Mouse (Mus musculus): Measurements from ENCODE around the gene Fiz1. TPM values are rescaled to one million over a fixed set of nuclear protein-coding genes. Genes with fewer than 3 reads are reported as not detected.

The Fiz1 gene
- polyA plus RNA-seq, 1 experiment: 22.2 TPM

DNA sequence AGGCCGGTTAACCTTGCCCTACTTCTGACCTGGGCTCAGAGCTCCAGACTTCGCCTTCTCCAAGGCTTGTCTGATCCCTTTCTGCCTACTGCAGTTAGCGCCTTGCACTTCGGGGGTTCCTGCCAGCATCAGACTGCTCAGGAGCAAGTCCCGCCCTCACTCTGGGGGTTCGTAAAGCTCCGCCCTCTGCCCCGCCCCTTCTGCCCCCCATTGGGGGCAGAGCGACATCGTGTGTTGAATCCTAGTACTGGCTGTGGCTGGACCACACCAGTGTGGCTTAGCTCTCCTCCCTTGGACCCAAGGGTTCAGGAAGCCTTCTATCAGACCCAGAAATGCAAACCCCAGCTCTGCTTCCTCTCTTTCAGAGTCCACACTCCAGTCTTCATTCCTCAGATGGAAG is 50.2 kb downstream of the Fiz1 start, which contains the start of gene Sbk2:
Gene Sbk2, minus strand, starts transcription at position 135 of the 400 bp plus-strand sequence.
- DNase-seq (ENCODE audit: low read depth, low spot score): no peak
- WGBS: 2% methylated on average over 10 of the region's 10 CpGs

DNA sequence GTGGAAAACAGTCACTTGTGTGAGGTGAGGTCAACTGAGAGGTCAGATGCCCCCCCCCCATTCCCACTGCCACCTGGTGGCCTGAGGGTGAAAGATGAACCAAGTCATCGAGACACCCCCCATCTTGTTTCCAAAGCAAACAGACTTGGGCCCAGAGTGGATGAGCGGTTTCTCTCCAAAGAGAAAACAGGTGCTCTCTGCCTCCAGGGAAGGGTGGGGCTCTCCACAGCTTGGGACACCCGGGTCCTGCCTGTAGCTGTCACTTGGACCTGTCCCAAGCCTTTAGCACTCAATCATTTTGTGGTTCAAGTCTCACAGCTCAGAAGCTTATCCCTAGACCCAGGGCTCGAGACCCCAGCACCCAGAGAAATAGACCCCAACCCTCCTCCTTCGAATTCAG is 51.0 kb downstream of the Fiz1 start:
- DNase-seq (ENCODE audit: low read depth, low spot score): no peak
- WGBS: 42% methylated on average over 5 of the region's 5 CpGs

DNA sequence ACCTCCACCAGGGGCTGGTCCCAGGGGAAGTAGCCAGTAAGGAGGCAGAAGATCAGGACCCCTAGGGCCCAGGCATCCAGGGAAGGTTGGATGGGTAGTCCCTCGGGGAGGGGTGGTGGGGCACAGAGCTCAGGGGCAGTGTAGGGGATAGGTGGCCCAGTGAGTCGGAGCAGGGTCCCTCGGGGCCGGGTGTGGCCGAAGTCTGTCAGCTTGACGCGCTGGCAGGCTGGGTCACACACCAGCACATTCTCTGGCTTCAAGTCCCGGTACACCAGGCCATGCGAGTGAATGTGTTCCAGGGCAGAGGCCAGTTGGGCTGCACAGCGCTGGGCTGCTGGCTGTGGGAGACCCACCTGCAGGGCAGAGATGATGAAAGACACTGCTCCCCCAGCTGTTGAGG is 57.1 kb downstream of the Fiz1 start:
- WGBS: 87% methylated on average over 10 of the region's 10 CpGs
- DNase-seq (ENCODE audit: low read depth, low spot score): no peak

Other genes starting within 250 kb of the Fiz1 start
- gene Fam71e2, start 243.4 kb downstream of the Fiz1 start, polyA plus RNA-seq (2012; rRNA removed): not detected in 2 replicates
- gene Il11, start 231.8 kb downstream of the Fiz1 start, polyA plus RNA-seq (2012; rRNA removed): 0.11 and 0.81 TPM in 2 replicates
- gene Tmem190, start 231.8 kb downstream of the Fiz1 start, polyA plus RNA-seq (2012; rRNA removed): not detected in 2 replicates
- 81.4 and 90.8 TPM in 2 replicates for gene Tmem238, start 225.0 kb downstream of the Fiz1 start, polyA plus RNA-seq (2012; rRNA removed)
- 510 and 604 TPM in 2 replicates for gene Rpl28, start 221.8 kb downstream of the Fiz1 start, polyA plus RNA-seq (2012; rRNA removed)
- gene Ube2s, start 202.1 kb downstream of the Fiz1 start, polyA plus RNA-seq (2012; rRNA removed): 348 and 501 TPM in 2 replicates
- 0.78 and 0.86 TPM in 2 replicates for gene Shisa7, start 170.0 kb downstream of the Fiz1 start, polyA plus RNA-seq (2012; rRNA removed)
- gene Isoc2b, start 144.4 kb downstream of the Fiz1 start, polyA plus RNA-seq (2012; rRNA removed): 20.4 and 27.2 TPM in 2 replicates
- gene Isoc2a, start 137.5 kb downstream of the Fiz1 start, polyA plus RNA-seq (2012; rRNA removed): 14.7 and 16.2 TPM in 2 replicates
- not detected in 2 replicates for gene Gm36210, start 108.2 kb downstream of the Fiz1 start, polyA plus RNA-seq (2012; rRNA removed)
- gene Zfp628, start 99.5 kb downstream of the Fiz1 start, polyA plus RNA-seq (2012; rRNA removed): 12.7 and 14.6 TPM in 2 replicates
- 4.3 and 7.1 TPM in 2 replicates for gene Nat14, start 92.7 kb downstream of the Fiz1 start, polyA plus RNA-seq (2012; rRNA removed)
- gene Ssc5d, start 88.9 kb downstream of the Fiz1 start, polyA plus RNA-seq (2012; rRNA removed): 2.9 and 3.6 TPM in 2 replicates
- 0.06 and 0.18 TPM in 2 replicates for gene Sbk2, start 50.3 kb downstream of the Fiz1 start, polyA plus RNA-seq (2012; rRNA removed)
- gene Sbk3, start 43.5 kb downstream of the Fiz1 start, polyA plus RNA-seq (2012; rRNA removed): not detected in 2 replicates
- 30.6 and 33.2 TPM in 2 replicates for gene Zfp579, start 18.5 kb downstream of the Fiz1 start, polyA plus RNA-seq (2012; rRNA removed)
- gene Zfp524, start 282 bp downstream of the Fiz1 start, polyA plus RNA-seq (2012; rRNA removed): 39.4 and 44.3 TPM in 2 replicates
- gene Gm44973, start 799 bp upstream of the Fiz1 start, polyA plus RNA-seq (2012; rRNA removed): 0.37 TPM in 1 of 2 replicates, not detected in the other
- gene Zfp865, start 5.7 kb upstream of the Fiz1 start, polyA plus RNA-seq (2012; rRNA removed): 14.2 and 20.5 TPM in 2 replicates
- gene Ccdc106, start 5.9 kb upstream of the Fiz1 start, polyA plus RNA-seq (2012; rRNA removed): 1.4 and 1.8 TPM in 2 replicates
- not detected in 2 replicates for gene 4632433K11Rik, start 19.4 kb upstream of the Fiz1 start, polyA plus RNA-seq (2012; rRNA removed)
- gene Zfp784, start 23.7 kb upstream of the Fiz1 start, polyA plus RNA-seq (2012; rRNA removed): 6.8 and 7.0 TPM in 2 replicates
- gene Zfp580, start 36.8 kb upstream of the Fiz1 start, polyA plus RNA-seq (2012; rRNA removed): 5.2 and 6.3 TPM in 2 replicates
- gene U2af2, start 47.4 kb upstream of the Fiz1 start, polyA plus RNA-seq (2012; rRNA removed): 150 and 173 TPM in 2 replicates
- 238 and 291 TPM in 2 replicates for gene Epn1, start 65.5 kb upstream of the Fiz1 start, polyA plus RNA-seq (2012; rRNA removed)
- not detected in 2 replicates for gene Rfpl4, start 102.3 kb upstream of the Fiz1 start, polyA plus RNA-seq (2012; rRNA removed)
- gene Rasl2-9, start 111.3 kb upstream of the Fiz1 start, polyA plus RNA-seq (2012; rRNA removed): 0.42 and 0.48 TPM in 2 replicates
- gene Vmn1r55, start 135.0 kb upstream of the Fiz1 start, polyA plus RNA-seq (2012; rRNA removed): not detected in 2 replicates
- not detected in 2 replicates for gene Vmn1r56, start 182.1 kb upstream of the Fiz1 start, polyA plus RNA-seq (2012; rRNA removed)
- gene Vmn1r57, start 203.8 kb upstream of the Fiz1 start, polyA plus RNA-seq (2012; rRNA removed): not detected in 2 replicates